ENCODE assay signal across 13 mouse cellular contexts in genomic region chr7:30048126-30048525, GRCm38 (mm10). TPM values are rescaled to one million over a fixed set of nuclear protein-coding genes. Genes with fewer than 3 reads are reported as not detected.
"Had no signal": no experiment of that assay in that cellular context is flagged by ENCODE, and none has a peak within 500 bp of the region (broad histone marks: within the 10 kb centered on the region; RNA-seq: fewer than 3 reads in every experiment).

No protein-coding gene starts in this region.

- H3K27me3 ChIP-seq: limb, embryonic 15.5 days; liver, embryonic 12.5 days; lung, embryonic 15.5 days; midbrain, embryonic 12.5 days had no signal

- H3K9ac ChIP-seq: limb, embryonic 15.5 days; liver, embryonic 12.5 days; lung, embryonic 15.5 days; midbrain, embryonic 12.5 days had no signal

- H3K9me3 ChIP-seq: limb, embryonic 15.5 days; liver, embryonic 12.5 days; lung, embryonic 15.5 days; midbrain, embryonic 12.5 days had no signal

- H3K4me2 ChIP-seq: limb, embryonic 15.5 days; liver, embryonic 12.5 days; lung, embryonic 15.5 days; midbrain, embryonic 12.5 days had no signal

- H3K36me3 ChIP-seq: liver, embryonic 12.5 days; lung, embryonic 15.5 days; midbrain, embryonic 12.5 days had no signal

- H3K27ac ChIP-seq: limb, embryonic 15.5 days; liver, embryonic 12.5 days; lung, embryonic 15.5 days; midbrain, embryonic 12.5 days; stomach, postnatal 0 days had no signal

- ATAC-seq: liver, embryonic 12.5 days had no signal

- H3K4me3 ChIP-seq: limb, embryonic 15.5 days; liver, embryonic 12.5 days; lung, embryonic 15.5 days; midbrain, embryonic 12.5 days had no signal

- DNase-seq: kidney, adult 8-10 months; kidney, postnatal 25 days; lung, postnatal 14 days; right cerebral cortex, postnatal 14 days had no signal

RNA-seq across cellular contexts. Expression of gene Gm26920, which starts 42.1 kb away (rescaled TPM):
- total RNA-seq: layer of hippocampus, postnatal 14 days; left cerebral cortex, postnatal 25 days; midbrain, postnatal 0 days had no signal
- polyA plus RNA-seq: liver, embryonic 16.5 days had no signal
